Mouse (Mus musculus) hindbrain, embryonic 16.5 days (tissue): ENCODE measurements around the gene Zfp628. TPM values are rescaled to one million over a fixed set of nuclear protein-coding genes. Genes with fewer than 3 reads are reported as not detected.
A peak's percentile ranks its signal among the peaks of the same experiment; 100 is the strongest.

Experiments
- ATAC-seq: fragments of 200-750 bp; cut with Nextera tagmentation; 2 replicates; pipeline ENCODE4 v1.8.0; 2017; ENCODE audit warnings: moderate TSS enrichment, moderate library complexity
- H3K27ac ChIP-seq: fragments of 300-500 bp; sonication (generic); 2 replicates; pipeline ENCODE4 v1.5.1; 2014; ENCODE audit warnings: low read depth, mild to moderate bottlenecking, control low read depth, low read length, moderate library complexity
- H3K27me3 ChIP-seq: fragments of 300-500 bp; sonication (generic); replicated peaks from 2 replicates; pipeline ENCODE4 v1.6.1; 2014; ENCODE audit warnings: low read length; ENCODE audit not compliant: control insufficient read depth, insufficient read depth
- H3K36me3 ChIP-seq: fragments of 300-500 bp; sonication (generic); 2 replicates; pipeline ENCODE4 v1.6.1; 2014; ENCODE audit warnings: mild to moderate bottlenecking, low read length, moderate library complexity, mixed read lengths; ENCODE audit not compliant: control insufficient read depth, insufficient read depth
- H3K4me1 ChIP-seq: fragments of 300-500 bp; sonication (generic); 2 replicates; pipeline ENCODE4 v1.6.1; 2014; ENCODE audit warnings: low read depth, low read length; ENCODE audit not compliant: control insufficient read depth, insufficient read depth
- H3K4me2 ChIP-seq: fragments of 300-500 bp; sonication (generic); 2 replicates; pipeline ENCODE4 v1.6.1; 2014; ENCODE audit warnings: mild to moderate bottlenecking, low read length, control low read depth, moderate library complexity
- H3K4me3 ChIP-seq: fragments of 300-500 bp; sonication (generic); 2 replicates; pipeline ENCODE4 v1.5.1; 2014; ENCODE audit warnings: mild to moderate bottlenecking, low read length, control low read depth, moderate library complexity
- H3K9ac ChIP-seq: fragments of 300-500 bp; sonication (generic); 2 replicates; pipeline ENCODE4 v1.6.1; 2014; ENCODE audit warnings: low read depth, mild to moderate bottlenecking, control low read depth, low read length, moderate library complexity
- H3K9me3 ChIP-seq: fragments of 300-500 bp; sonication (generic); 2 replicates; pipeline ENCODE4 v1.6.1; 2014; ENCODE audit warnings: mild to moderate bottlenecking, low read length, moderate library complexity; ENCODE audit not compliant: control insufficient read depth
- WGBS: fragments of 180-500 bp; shearing (Covaris S2); extraction: QIAGEN DNeasy Blood & Tissue Kit; methylation state at CpG from one replicate; pipeline ENCODE4 v1.1.7; 2014; 5-methylcytosine and 5-hydroxymethylcytosine counted together
- polyA plus RNA-seq: library from polyadenylated mRNA; unstranded; fragments of >200 nt; fragmentation: Nextera tagmentation; extraction: Ambion mirVana; gene quantifications from 2 replicates; pipeline ENCODE4 v1.2.1, GENCODE M21; 2015

Gene Zfp628
- polyA plus RNA-seq, 1 experiment from 2014 or later = 3.2 TPM

DNA sequence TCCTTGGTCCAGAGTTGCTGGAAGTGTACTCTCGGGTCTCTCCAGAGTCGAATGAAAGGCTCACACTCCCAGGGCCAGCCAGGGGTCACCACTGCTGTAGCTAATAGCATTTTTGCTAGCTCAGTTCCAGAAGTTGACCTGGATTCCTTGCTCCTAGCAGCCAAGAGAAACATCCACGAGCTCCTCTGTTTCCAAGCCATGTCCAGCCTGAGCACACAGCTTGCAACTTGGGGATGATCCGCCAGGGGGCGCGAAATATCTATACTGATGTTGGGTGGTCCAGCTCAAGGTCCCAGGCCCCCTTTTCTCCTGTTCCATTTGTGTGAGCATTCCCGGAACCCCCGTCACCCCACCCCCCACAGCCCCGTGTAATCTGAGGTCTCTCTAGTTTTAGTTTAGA is 3.5 kb upstream of the Zfp628 start:
- 39% methylated on average over 9 of the region's 9 CpGs for WGBS
- ATAC-seq = no peak
- no peak overlapping the region; the same call in 1 of the 2 replicates for H3K4me3 ChIP-seq
- no peak overlapping the region; the same call in 1 of the 2 replicates for H3K9ac ChIP-seq
- H3K36me3 ChIP-seq = no peaks in the 10 kb centered on the region
- H3K9me3 ChIP-seq = no peaks in the 10 kb centered on the region
- no peaks in the 10 kb centered on the region for H3K27me3 ChIP-seq
- H3K4me1 ChIP-seq = peaks cover 12% of the 10 kb centered on the region
- H3K27ac ChIP-seq = no peak overlapping the region
- H3K4me2 ChIP-seq = peak overlapping the region; percentile 2; the same call in 1 of the 2 replicates

DNA sequence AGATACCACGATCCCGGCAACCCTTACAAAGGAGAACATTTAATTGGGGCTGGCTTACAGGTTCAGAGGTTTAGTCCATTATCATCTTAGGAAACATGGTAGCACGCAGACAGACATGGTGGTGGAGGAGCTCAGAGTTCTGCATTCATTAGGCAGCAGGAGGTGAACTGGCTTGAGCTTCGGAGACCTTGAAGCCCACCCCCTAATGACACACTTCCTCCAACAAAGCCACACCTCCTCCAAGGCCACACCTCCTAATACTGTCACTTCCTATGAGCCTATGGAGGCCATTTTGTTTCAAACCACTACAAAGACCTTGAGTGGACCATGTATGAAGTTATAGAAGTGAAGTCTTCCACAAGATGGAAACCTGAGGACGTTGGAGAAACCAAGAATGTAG is 2.8 kb upstream of the Zfp628 start:
- Histone ChIP-seq H3K9ac (no peak overlapping the region), H3K4me2 (no peak overlapping the region; the same call in 1 of the 2 replicates), H3K4me1 (peaks cover 19% of the 10 kb centered on the region), H3K36me3 (no peaks in the 10 kb centered on the region), H3K27me3 (no peaks in the 10 kb centered on the region), H3K4me3 (peak overlapping the region; percentile 14), H3K9me3 (no peaks in the 10 kb centered on the region), H3K27ac (no peak overlapping the region)
- WGBS = 65% methylated on average over 5 of the region's 5 CpGs
- no peak for ATAC-seq

DNA sequence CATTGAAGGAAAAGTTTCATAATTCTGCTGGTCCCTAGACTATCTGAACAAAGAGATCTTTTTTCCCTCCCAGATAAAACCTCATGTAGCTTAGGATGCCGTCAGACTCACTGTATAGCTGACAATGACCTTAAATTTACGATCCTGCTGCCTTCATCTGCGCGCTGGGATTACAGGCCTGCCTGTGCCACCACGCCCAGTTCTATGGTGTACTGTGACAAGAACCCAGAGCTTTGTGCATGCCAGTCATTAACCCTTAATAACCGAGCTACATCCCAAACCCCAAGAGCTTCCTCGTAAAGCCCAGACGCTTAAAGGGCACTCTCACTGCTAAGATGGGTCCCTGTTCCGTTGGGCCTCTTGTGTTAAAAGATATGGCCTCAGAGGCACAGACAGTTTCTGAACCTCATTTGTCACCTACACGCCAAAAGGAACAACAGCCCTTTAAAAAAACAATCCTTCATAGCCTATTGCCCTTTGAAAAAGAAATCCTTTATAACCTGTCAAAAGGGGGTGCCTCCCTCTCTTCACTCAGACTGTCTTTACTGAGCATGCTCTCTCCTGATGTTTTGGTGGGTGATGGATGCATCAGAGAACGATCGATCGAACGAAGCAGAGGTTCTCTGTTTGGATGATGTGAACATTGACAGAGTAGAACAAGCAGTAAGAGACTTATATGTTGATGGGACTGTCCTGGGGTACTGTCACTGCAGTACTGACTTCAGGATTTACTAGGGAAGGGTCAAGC is 826 bp downstream of the Zfp628 start:
- Histone ChIP-seq H3K4me3 (peak overlapping the region; percentile 75), H3K9ac (peak overlapping the region; percentile 94), H3K36me3 (peaks cover 22% of the 10 kb centered on the region), H3K4me2 (peak overlapping the region; percentile 78), H3K9me3 (no peaks in the 10 kb centered on the region), H3K4me1 (peaks cover 19% of the 10 kb centered on the region), H3K27me3 (no peaks in the 10 kb centered on the region), H3K27ac (peak overlapping the region; percentile 99)
- peak; percentile 49 for ATAC-seq
- 12% methylated on average over 14 of the region's 14 CpGs for WGBS

DNA sequence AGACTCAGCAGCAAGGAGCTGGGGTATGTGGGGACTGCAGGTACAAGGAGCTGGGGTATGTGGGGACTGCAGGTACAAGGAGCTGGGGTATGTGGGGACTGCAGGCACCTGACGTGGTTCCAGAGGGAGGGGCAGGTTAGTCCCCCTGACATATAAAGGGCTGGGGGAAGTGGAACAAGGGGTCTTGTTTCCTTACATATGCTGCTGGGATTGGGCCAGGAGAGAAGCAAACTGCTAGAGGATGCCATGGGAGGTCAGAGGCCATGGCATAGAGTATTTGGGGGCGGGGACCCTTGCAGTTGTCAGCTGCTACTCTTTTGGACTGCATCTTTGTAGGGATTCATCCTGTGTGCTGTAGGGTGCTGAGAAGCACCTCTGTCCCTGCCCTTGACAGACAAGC is 2.5 kb downstream of the Zfp628 start:
- 87% methylated on average over 2 of the region's 2 CpGs for WGBS
- Histone ChIP-seq H3K27me3 (no peaks in the 10 kb centered on the region), H3K36me3 (peaks cover 24% of the 10 kb centered on the region), H3K4me2 (no peak overlapping the region), H3K9me3 (no peaks in the 10 kb centered on the region), H3K9ac (no peak overlapping the region), H3K27ac (no peak overlapping the region), H3K4me3 (no peak overlapping the region), H3K4me1 (peaks cover 32% of the 10 kb centered on the region)
- no peak for ATAC-seq

DNA sequence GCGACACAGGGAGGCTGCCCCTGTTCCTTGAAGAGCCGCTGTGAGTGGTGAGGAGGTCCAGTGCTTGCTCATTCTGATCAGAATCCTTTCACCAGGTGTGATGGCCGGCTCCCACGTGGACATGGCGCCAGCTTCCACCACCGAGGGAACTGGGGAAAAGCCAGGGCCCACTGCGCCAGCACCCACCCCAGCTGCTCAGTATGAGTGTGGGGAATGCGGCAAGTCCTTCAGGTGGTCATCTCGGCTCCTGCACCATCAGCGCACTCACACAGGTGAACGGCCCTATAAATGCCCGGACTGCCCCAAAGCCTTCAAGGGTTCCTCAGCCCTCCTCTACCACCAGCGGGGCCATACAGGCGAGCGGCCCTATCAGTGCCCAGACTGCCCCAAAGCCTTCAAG is 3.7 kb downstream of the Zfp628 start:
- WGBS = 92% methylated on average over 15 of the region's 15 CpGs
- peaks cover 24% of the 10 kb centered on the region for H3K36me3 ChIP-seq
- no peaks in the 10 kb centered on the region for H3K9me3 ChIP-seq
- no peak overlapping the region; the same call in 1 of the 2 replicates for H3K9ac ChIP-seq
- H3K4me3 ChIP-seq = no peak overlapping the region
- H3K4me2 ChIP-seq = no peak overlapping the region
- peaks cover 37% of the 10 kb centered on the region for H3K4me1 ChIP-seq
- ATAC-seq = no peak
- H3K27me3 ChIP-seq = no peaks in the 10 kb centered on the region
- no peak overlapping the region for H3K27ac ChIP-seq

DNA sequence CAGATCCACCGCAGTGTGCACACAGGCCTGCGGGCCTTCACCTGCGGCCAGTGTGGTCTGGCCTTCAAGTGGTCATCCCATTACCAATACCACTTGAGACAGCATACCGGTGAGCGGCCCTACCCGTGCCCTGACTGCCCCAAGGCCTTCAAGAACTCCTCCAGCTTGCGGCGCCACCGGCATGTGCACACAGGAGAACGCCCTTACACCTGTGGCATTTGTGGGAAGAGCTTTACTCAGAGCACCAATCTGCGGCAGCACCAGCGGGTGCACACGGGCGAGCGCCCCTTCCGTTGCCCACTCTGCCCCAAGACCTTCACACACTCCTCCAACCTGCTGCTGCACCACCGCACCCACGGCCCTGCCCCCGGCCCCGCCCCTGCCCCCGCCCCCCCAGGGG is 4.1 kb downstream of the Zfp628 start:
- Histone ChIP-seq H3K27me3 (no peaks in the 10 kb centered on the region), H3K9me3 (no peaks in the 10 kb centered on the region), H3K4me3 (no peak overlapping the region), H3K9ac (no peak overlapping the region; the same call in 1 of the 2 replicates), H3K27ac (no peak overlapping the region), H3K4me1 (peaks cover 40% of the 10 kb centered on the region), H3K4me2 (no peak overlapping the region), H3K36me3 (peaks cover 24% of the 10 kb centered on the region)
- ATAC-seq = no peak
- WGBS = 86% methylated on average over 15 of the region's 21 CpGs

DNA sequence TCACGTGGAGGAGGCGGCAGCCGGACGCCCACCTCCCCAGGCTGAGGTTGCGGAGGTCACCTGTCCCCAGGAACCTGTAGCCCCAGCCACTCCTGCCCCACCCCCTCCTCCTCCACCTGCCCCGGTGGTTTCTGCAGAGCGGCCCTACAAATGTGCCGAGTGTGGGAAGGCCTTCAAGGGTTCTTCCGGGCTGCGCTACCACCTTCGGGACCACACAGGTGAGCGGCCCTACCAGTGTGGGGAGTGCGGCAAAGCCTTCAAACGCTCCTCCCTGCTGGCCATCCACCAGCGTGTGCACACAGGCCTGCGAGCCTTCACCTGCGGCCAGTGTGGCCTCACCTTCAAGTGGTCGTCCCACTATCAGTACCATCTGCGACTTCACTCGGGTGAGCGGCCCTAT is 5.0 kb downstream of the Zfp628 start:
- H3K27me3 ChIP-seq = no peaks in the 10 kb centered on the region
- H3K4me1 ChIP-seq = peaks cover 45% of the 10 kb centered on the region
- peaks cover 24% of the 10 kb centered on the region for H3K36me3 ChIP-seq
- no peak overlapping the region for H3K9ac ChIP-seq
- 92% methylated on average over 21 of the region's 21 CpGs for WGBS
- H3K9me3 ChIP-seq = no peaks in the 10 kb centered on the region
- H3K27ac ChIP-seq = no peak overlapping the region
- H3K4me2 ChIP-seq = no peak overlapping the region
- H3K4me3 ChIP-seq = no peak overlapping the region; the same call in 1 of the 2 replicates
- no peak for ATAC-seq

DNA sequence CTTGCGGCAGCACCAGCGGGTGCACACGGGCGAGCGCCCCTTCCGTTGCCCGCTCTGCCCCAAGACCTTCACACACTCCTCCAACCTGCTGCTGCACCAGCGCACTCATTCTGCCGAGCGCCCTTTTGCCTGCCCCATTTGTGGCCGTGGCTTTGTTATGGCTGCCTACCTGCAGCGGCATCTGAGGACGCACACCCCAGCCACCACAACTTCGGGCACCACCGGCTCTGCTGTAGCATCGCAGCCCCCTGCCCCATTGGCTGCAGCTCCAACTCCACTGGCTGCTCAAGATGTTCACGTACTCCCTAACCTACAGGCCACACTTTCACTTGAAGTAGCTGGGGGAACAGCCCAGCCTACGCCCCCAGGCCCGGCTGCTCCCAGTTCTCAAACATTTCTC is 5.5 kb downstream of the Zfp628 start:
- Histone ChIP-seq H3K9me3 (no peaks in the 10 kb centered on the region), H3K27ac (peak overlapping the region; percentile 94; the same call in 1 of the 2 replicates), H3K9ac (peak overlapping the region; percentile 41; the same call in 1 of the 2 replicates), H3K27me3 (no peaks in the 10 kb centered on the region), H3K4me2 (no peak overlapping the region), H3K36me3 (peaks cover 24% of the 10 kb centered on the region), H3K4me3 (no peak overlapping the region), H3K4me1 (peaks cover 48% of the 10 kb centered on the region)
- WGBS = 93% methylated on average over 19 of the region's 19 CpGs
- no peak for ATAC-seq

DNA sequence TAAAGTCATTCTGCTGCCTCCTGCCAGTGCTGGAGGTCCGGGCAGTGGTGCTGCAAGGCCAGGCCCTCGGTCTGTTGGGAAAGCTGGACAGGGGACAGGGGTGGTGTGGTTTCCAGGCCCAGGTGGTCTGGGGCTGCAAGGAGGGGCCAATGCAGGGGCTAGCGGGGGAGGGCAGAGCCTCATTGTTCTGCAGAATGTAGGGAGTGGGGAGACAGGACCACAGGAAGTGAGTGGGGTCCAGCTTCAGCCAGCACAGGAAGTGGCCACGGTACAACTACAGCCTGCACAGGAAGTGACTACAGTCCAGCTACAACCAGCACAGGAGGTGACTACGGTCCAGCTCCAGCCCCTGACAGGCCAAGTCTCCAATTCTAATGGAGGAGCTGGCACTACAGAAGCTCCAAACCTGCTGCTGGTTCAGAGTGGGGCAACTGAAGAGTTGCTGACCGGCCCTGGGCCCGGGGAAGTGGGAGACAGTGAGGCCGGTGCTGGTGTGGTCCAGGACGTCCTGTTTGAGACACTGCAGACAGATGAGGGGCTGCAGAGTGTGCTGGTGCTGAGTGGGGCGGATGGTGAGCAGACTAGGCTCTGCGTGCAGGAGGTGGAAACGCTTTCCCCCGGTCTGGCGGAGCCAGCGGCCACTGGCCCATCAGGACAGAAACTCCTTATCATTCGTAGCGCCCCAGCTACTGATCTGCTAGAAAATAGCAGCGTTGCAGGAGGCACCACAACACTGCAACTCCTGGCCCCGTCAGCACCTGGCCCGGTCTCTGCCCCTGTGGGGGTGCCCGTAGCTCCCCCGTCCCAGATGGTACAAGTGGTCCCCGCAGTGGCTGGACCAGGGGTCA is 6.2 kb downstream of the Zfp628 start:
- H3K4me1 ChIP-seq = peaks cover 49% of the 10 kb centered on the region
- 59% methylated on average over 22 of the region's 23 CpGs for WGBS
- H3K9me3 ChIP-seq = no peaks in the 10 kb centered on the region
- H3K36me3 ChIP-seq = peaks cover 24% of the 10 kb centered on the region
- no peak overlapping the region for H3K4me3 ChIP-seq
- H3K4me2 ChIP-seq = peak overlapping the region; percentile 85
- H3K27me3 ChIP-seq = no peaks in the 10 kb centered on the region
- no peak for ATAC-seq
- peak overlapping the region; percentile 41 for H3K9ac ChIP-seq
- H3K27ac ChIP-seq = peak overlapping the region; percentile 94
